Mouse (Mus musculus) small intestine, adult 2 months (tissue): ENCODE results near the gene Emp2. TPM values are rescaled to one million over a fixed set of nuclear protein-coding genes. Genes with fewer than 3 reads are reported as not detected.

Source experiments
- H3K27ac ChIP-seq: fragments of 200-500 bp; 2 replicates; pipeline ENCODE4 v1.5.1; 2012; ENCODE audit warnings: low read depth, low read length, control low read depth, inconsistent platforms; ENCODE audit not compliant: insufficient read depth
- H3K27me3 ChIP-seq: fragments of 200-500 bp; 2 replicates; pipeline ENCODE4 v1.6.1; 2012; ENCODE audit warnings: mild to moderate bottlenecking, moderate library complexity, low read length, inconsistent platforms; ENCODE audit not compliant: control insufficient read depth, insufficient read depth
- H3K36me3 ChIP-seq: fragments of 200-500 bp; 2 replicates; pipeline ENCODE4 v1.6.1; 2012; ENCODE audit warnings: mild to moderate bottlenecking, low read length, control low read depth, inconsistent platforms; ENCODE audit not compliant: control insufficient read depth, insufficient read depth
- H3K4me1 ChIP-seq: fragments of 200-500 bp; 2 replicates; pipeline ENCODE4 v1.6.1; 2012; ENCODE audit warnings: low read length, inconsistent platforms, mixed read lengths; ENCODE audit not compliant: control insufficient read depth, insufficient read depth, insufficient read length
- H3K4me3 ChIP-seq: fragments of 200-500 bp; 2 replicates; pipeline ENCODE4 v1.5.1; 2012; ENCODE audit warnings: low read depth, mild to moderate bottlenecking, control low read depth, inconsistent platforms, low read length, moderate library complexity
- CTCF ChIP-seq: fragments of 200-500 bp; IDR thresholded peaks from 2 replicates; pipeline ENCODE4 v1.5.1; 2012; ENCODE audit warnings: low read depth, mild to moderate bottlenecking, control low read depth, inconsistent platforms, low read length, moderate library complexity, mixed read lengths; ENCODE audit not compliant: insufficient replicate concordance, insufficient read length; ENCODE audit errors: extremely low read depth
- POLR2A ChIP-seq: fragments of 200-500 bp; IDR thresholded peaks from 2 replicates; pipeline ENCODE4 v1.6.1; 2012; ENCODE audit warnings: low read depth, mild to moderate bottlenecking, control low read depth, inconsistent platforms, low read length, moderate library complexity
- WGBS: fragments of 180-500 bp; shearing (Covaris S2); methylation state at CpG from one replicate; pipeline ENCODE4 v1.1.7; 2018; 5-methylcytosine and 5-hydroxymethylcytosine counted together
- polyA plus RNA-seq: library from polyadenylated mRNA; depleted of rRNA; stranded (reverse); fragments of >200 nt; gene quantifications from 2 replicates; pipeline ENCODE4 v1.2.3, GENCODE M21; 2012; rRNA removed

Gene Emp2
- polyA plus RNA-seq, result 5.3 and 5.5 TPM in 2 replicates

DNA sequence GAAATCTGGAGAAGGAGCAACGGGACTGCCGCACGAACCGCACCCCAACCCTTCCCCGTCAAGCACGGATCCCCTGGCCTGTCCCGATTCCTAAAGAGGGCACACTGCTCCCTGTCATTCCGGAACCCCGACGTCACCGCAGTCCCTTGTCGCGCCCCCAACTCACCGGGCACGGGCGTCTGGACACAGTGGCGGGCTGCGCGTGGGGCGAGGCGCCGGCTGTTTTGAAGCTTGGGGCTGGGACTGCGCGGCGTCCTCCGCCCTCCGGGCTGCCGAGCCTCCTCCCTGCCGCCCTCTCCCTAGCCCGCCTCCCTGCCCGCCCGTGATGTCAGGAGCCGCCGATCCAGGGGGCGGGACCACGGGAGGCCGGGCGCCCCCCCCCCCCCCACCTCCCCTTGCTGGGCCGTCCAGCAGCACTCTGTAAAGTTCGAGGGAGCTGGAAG, at the start of gene Emp2:
TSS of gene Emp2 (minus strand) at position 323 of the 443 bp plus-strand sequence.
- H3K4me3 ChIP-seq, result peak within 1 kb of the TSS; percentile 77
- H3K27ac ChIP-seq, result no peak within 1 kb of the TSS
- no peaks in the 10 kb centered on the region for H3K36me3 ChIP-seq
- peaks cover 6% of the 10 kb centered on the region; the same call in 1 of the 2 replicates for H3K4me1 ChIP-seq
- TF ChIP-seq CTCF (no peak), POLR2A (no peak)
- whole genome bisulfite sequencing, result under 1% methylated on average over 40 of the region's 40 CpGs
- 0 out of 2 replicates have a peak, but pooled peaks cover 4% of the 10 kb centered on the region for H3K27me3 ChIP-seq

DNA sequence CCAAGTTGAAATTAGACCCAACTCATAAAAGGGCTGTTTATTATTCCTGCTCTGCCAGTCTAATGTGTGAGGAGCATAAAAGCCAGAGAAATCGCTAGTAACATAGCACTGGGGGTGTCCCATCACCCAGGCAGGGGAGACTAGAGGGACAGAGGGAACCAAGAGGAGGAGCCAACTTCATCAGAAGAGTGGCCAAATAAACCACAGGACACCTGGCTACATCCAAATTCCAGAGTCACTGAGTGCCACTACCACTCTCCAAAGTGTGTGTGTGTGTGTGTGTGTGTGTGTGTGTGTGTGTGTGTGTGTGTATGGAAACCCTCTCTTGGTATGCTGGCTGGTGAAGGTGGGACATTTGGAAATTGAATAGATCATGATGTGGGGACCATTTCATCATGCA, 49.3 kb upstream of the Emp2 start:
- TF ChIP-seq CTCF (no peak), POLR2A (no peak)
- H3K4me3 ChIP-seq, result no peak overlapping the region
- no peak overlapping the region for H3K27ac ChIP-seq
- WGBS, result 53% methylated on average over 1 of the region's 1 CpGs
- H3K36me3 ChIP-seq, result no peaks in the 10 kb centered on the region
- peaks cover 3% of the 10 kb centered on the region; the same call in 1 of the 2 replicates for H3K4me1 ChIP-seq
- H3K27me3 ChIP-seq, result no peaks in the 10 kb centered on the region

GRCm38 (mm10) chr16:10359241-10359640, 45.5 kb upstream of the Emp2 start:
- TF ChIP-seq CTCF (no peak), POLR2A (no peak)
- H3K4me1 ChIP-seq, result peaks cover 3% of the 10 kb centered on the region; the same call in 1 of the 2 replicates
- H3K27ac ChIP-seq, result no peak overlapping the region
- WGBS, result 84% methylated on average over 6 of the region's 6 CpGs
- no peak overlapping the region for H3K4me3 ChIP-seq
- no peaks in the 10 kb centered on the region for H3K27me3 ChIP-seq
- no peaks in the 10 kb centered on the region for H3K36me3 ChIP-seq

GRCm38 (mm10) chr16:10358010-10358934, 44.5 kb upstream of the Emp2 start:
- 17% methylated on average over 30 of the region's 30 CpGs for WGBS
- no peak overlapping the region for H3K27ac ChIP-seq
- H3K4me1 ChIP-seq, result peaks cover 3% of the 10 kb centered on the region; the same call in 1 of the 2 replicates
- H3K36me3 ChIP-seq, result no peaks in the 10 kb centered on the region
- TF ChIP-seq CTCF (no peak), POLR2A (no peak)
- peak overlapping the region; percentile 9; the same call in 1 of the 2 replicates for H3K4me3 ChIP-seq
- no peaks in the 10 kb centered on the region for H3K27me3 ChIP-seq

DNA sequence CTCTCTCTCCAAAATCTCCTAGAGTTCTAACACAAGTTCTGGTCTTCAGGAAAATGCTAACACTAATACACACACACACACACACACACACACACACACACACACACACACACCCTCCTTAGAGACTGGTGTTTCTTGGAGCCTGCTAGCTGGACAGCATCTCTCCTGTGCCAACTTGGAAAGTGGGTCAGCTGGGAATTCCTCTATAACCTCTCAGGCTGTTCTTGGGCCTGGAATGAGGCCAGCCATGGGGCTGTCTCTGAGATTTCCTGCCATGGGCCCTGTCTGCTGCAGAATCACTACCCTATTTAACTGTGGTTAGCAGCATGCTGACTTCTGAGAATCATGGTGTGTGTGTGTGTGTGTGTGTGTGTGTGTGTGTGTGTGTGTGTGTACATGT, 41.2 kb upstream of the Emp2 start:
- TF ChIP-seq POLR2A (no peak), CTCF (no peak)
- Histone ChIP-seq H3K27me3 (no peaks in the 10 kb centered on the region), H3K27ac (no peak overlapping the region), H3K4me3 (no peak overlapping the region), H3K4me1 (peaks cover 5% of the 10 kb centered on the region; the same call in 1 of the 2 replicates), H3K36me3 (no peaks in the 10 kb centered on the region)

GRCm38 (mm10) chr16:10351050-10351636, 37.4 kb upstream of the Emp2 start:
- no peak overlapping the region for H3K27ac ChIP-seq
- no peak overlapping the region for H3K4me3 ChIP-seq
- WGBS, result 84% methylated on average over 9 of the region's 9 CpGs
- peaks cover 20% of the 10 kb centered on the region; the same call in 1 of the 2 replicates for H3K4me1 ChIP-seq
- H3K36me3 ChIP-seq, result no peaks in the 10 kb centered on the region
- no peak for TF ChIP-seq CTCF
- no peak for TF ChIP-seq POLR2A
- H3K27me3 ChIP-seq, result no peaks in the 10 kb centered on the region

- Histone ChIP-seq H3K36me3 (no peaks in the 10 kb centered on the region), H3K4me3 (no peak overlapping the region), H3K27ac (no peak overlapping the region), H3K27me3 (no peaks in the 10 kb centered on the region), H3K4me1 (peaks cover 20% of the 10 kb centered on the region; the same call in 1 of the 2 replicates)
- TF ChIP-seq POLR2A, result no peak
- no peak for TF ChIP-seq CTCF
- 14% methylated on average over 10 of the region's 10 CpGs for WGBS
Measured at GRCm38 (mm10) chr16:10349876-10350275, 36.1 kb upstream of the Emp2 start.
